Mouse (Mus musculus) spleen, postnatal 4 days (tissue): ENCODE data around the gene Fancf.
A peak's percentile ranks its signal among the peaks of the same experiment; 100 is the strongest.

Source experiments
- DNase-seq, 2 experiments: peaks; one replicate each; pipeline ENCODE4 v3.0.0; 2022; ENCODE audit warnings: low spot score in 2 of 2

The Fancf gene

GRCm38 (mm10) chr7:51862097-51862492 is at the start of gene Fancf:
TSS of gene Fancf (minus strand) at chr7:51862267.
- DNase-seq, result peak; percentile 95 to 98

GRCm38 (mm10) chr7:51899066-51899465 is 37.0 kb upstream of the Fancf start:
- DNase-seq, result no peak

DNA sequence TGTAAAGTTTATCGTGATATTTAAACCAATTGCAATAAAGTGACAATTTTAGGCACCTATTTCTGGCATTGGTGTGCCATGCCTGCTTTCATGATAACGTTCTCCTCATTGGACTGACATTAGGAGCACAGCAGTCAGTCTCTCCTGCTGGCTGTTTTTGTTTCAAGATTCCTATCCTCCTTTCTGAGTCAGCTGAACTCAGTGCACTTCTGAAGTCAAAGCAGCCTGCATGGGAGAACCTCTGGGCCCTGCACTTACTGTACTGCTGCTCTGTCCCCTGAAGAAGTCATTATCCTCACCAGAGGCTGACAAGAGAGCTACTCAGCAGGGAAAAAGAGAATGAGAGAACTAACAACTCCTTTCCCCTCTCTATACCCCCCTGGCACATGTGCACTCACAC is 32.9 kb upstream of the Fancf start:
- DNase-seq, result no peak

- no peak for DNase-seq
These were observed 32.2 kb upstream of the Fancf start for GRCm38 (mm10) chr7:51894133-51894801.

- DNase-seq, result no peak
These were observed 30.9 kb upstream of the Fancf start for GRCm38 (mm10) chr7:51893008-51893407.

DNA sequence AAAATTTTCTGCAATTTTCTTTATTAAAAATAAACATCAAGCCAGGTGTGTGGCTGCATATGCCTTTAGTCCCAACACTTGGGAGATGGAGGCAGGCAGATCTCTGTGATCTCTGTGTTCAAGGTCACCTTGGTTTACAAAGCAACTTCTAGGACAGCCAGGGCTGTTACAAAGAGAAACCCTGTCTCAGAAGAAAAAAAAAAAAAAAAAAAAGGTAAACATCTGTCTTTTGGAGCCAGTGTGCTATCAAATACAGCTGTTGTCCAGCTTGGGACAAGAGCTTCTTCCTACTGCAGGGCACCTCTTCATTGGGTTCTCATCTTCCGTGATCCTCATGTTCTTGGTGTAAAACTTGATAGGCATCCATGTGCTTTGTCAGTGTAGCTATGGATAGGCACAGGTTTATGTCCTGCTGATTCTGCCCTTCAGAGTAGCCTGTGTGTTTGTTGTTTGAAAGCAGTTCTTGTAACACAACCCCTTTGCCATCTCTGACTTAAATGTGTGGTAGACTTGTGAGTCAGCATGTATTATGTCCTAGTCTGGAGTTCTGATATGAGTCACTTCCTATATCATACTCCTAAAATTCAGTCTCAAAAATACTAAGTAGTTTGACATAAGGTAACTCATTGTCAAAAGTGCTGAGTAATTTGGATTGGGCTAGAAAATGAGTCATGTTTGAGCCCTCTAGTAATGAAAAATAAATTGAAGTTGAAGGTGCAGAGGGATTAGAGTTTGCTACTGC is 30.3 kb upstream of the Fancf start:
- DNase-seq, result no peak

- no peak for DNase-seq
These were observed 27.5 kb upstream of the Fancf start for GRCm38 (mm10) chr7:51889601-51890000.

DNA sequence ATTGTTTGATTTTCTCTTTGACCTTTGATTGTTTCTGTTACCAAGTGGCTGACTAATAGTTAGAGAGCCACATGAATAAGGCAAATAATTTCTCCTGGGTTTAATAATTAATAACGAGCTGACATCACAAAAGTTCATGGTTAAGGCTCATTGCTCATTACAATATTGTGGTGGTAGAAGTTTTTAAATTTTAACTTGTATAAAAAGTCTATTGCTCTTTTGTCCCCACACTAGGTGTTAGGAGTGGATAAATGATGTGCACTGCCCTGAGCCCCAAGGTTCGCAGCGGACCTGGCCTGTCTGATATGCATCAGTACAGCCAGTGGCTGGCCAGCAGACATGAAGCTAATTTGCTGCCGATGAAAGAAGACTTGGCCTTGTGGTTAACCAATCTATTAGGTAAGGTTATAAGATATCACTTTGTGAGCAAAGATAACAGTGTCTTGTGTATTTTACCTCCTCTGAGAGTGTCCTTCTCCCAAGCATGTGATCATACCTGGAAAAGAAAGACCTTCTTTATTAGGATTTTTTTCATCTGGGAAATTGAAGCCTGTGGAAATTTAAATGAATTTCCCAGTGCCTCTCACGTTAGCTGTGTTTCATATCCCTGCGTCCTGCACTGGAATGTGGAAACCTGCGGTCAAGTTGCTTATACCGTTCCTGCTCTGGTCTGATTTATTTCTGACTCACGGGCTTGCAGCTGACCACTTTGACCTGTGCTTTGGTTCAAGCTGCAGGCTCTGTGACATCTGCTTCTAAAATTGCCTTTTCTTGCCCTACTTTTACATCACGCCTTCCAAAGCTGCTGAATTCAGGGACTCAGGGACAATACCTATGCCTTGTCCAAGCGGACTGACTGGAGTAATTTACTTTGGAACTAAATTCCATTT is 25.9 kb upstream of the Fancf start:
- DNase-seq, result no peak

DNA sequence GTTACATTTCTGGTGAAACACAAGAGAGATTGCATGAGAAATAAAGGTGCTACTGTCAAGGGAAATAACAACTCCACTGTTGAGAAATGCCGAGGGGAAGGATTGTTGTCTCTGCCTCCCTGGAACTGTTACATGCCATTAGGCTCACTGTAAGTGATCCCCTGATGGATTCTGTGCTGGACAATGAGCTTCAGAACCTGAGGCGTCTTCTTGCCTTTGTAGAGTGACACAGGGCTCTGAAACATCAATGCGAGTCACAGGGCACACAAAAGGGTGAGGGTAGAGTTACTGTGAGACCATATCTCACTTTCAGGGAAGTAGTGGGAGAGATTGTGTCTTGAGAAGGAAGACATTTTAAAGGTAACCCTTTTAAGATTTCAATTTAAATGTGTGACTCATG is 23.3 kb upstream of the Fancf start:
- DNase-seq, result no peak

DNA sequence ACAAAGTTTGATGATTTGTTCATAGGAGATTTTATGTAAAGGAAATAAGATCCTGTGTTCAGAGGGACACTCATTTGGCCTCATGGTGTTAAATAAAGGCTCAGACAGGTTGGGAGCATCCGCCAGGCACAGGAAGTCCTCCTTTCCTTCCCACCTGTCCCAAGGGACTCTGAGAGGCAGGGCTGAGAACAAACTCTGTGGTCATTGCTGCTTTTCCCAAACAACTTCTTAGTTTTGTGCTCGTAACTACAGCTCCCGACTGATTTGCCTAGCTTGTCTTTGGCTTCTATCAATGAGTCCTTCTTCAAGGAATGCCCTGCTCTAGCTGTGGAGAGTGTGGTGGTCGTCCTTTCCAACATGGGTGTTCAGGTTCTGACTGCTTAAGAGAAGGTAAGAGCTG is 18.1 kb upstream of the Fancf start:
- DNase-seq, result no peak

- DNase-seq, result peak; percentile 17 to 61
These were observed 17.2 kb upstream of the Fancf start for GRCm38 (mm10) chr7:51879136-51879723.

- no peak for DNase-seq
These were observed 16.7 kb upstream of the Fancf start for GRCm38 (mm10) chr7:51878730-51879129.

- DNase-seq, result no peak
These were observed 14.2 kb upstream of the Fancf start for GRCm38 (mm10) chr7:51876316-51876715.

- DNase-seq, result no peak
These were observed 10.5 kb upstream of the Fancf start for GRCm38 (mm10) chr7:51872597-51872996.

DNA sequence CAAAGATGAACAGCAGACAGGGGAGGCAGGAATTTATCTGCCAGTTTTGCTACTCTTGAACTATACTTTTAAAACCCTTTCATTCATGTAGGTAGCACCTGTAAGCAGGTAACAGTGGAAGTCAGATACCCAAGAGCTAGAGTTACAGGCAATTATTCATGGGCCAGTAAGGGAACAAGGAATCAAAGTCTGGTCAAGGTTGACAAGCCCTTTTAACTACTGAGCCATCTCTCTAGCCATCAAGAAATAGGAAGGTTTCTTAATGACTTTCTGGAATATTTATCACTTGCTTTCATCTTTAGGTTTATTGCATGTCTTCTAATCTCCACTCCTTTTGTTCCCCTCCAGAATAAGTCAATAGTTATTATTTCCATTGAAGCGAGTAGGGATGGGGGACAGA is 10.0 kb upstream of the Fancf start:
- DNase-seq, result no peak

GRCm38 (mm10) chr7:51867983-51868382 is 5.9 kb upstream of the Fancf start:
- DNase-seq, result no peak

- no peak for DNase-seq
These were observed 3.3 kb upstream of the Fancf start for GRCm38 (mm10) chr7:51865336-51865735.

GRCm38 (mm10) chr7:51862842-51863241 is 775 bp upstream of the Fancf start:
- no peak for DNase-seq

GRCm38 (mm10) chr7:51861250-51862096 is 594 bp downstream of the Fancf start, which contains the start of gene Gas2:
TSS of gene Gas2 (plus strand) at chr7:51862015.
- peak; percentile 82 to 91 for DNase-seq

GRCm38 (mm10) chr7:51851890-51852507 is 10.1 kb downstream of the Fancf start:
- no peak for DNase-seq

GRCm38 (mm10) chr7:51850877-51851276 is 11.2 kb downstream of the Fancf start:
- no peak for DNase-seq
